8 mouse cellular contexts compared by ENCODE assay signal in the genomic region with DNA sequence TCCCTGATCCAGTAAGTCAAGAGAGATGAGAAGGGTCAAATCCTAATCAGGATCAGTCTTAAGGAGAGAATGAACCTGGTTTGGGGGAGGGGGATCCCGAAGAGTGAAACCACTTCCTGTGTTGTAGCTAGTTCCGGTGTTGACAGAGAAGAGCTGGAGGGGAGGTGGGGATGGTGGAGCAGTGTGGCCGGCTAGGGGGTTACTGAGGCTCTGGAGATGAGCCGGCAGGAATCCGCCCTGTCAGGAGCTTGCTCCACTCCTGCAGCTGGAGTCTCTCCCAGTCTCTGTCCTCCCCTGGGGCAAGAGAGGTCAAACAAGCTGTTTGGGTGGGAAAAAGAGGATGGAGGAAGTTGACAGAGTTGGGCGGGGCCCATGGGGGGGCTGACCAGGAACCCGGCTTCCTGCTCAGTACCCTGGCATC. TPM values are rescaled to one million over a fixed set of nuclear protein-coding genes. Genes with fewer than 3 reads are reported as not detected.
DNase-seq lines count a peak whose midpoint lies in the region; ATAC-seq lines count a peak whose summit lies in the region.

Gene Gpsm3, plus strand, starts transcription at position 126 of the 421 bp plus-strand sequence.

- WGBS in forebrain, embryonic 13.5 days = 48% methylated on average over 7 of the region's 7 CpGs
- WGBS in hindbrain, embryonic 10.5 days = 19% methylated on average over 7 of the region's 7 CpGs
- 31% methylated on average over 7 of the region's 7 CpGs for WGBS in midbrain, embryonic 16.5 days

- peaks cover 73% of the 10 kb centered on the region for H3K4me1 ChIP-seq in forebrain, embryonic 13.5 days
- H3K4me1 ChIP-seq in hindbrain, embryonic 10.5 days (replicated peaks) = peaks cover 96% of the 10 kb centered on the region
- H3K4me1 ChIP-seq in midbrain, embryonic 16.5 days (ENCODE audit: control insufficient read depth, insufficient read depth, low read length) = peaks cover 47% of the 10 kb centered on the region

- no peak within 1 kb of the TSS for H3K4me3 ChIP-seq in forebrain, embryonic 13.5 days
- H3K4me3 ChIP-seq in hindbrain, embryonic 10.5 days = peak within 1 kb of the TSS; percentile 87
- no peak within 1 kb of the TSS for H3K4me3 ChIP-seq in midbrain, embryonic 16.5 days (ENCODE audit: low read depth, low read length)

- ATAC-seq in forebrain, embryonic 13.5 days = no peak
- ATAC-seq in midbrain, embryonic 16.5 days = no peak

- peak within 1 kb of the TSS; percentile 97 for H3K4me2 ChIP-seq in forebrain, embryonic 13.5 days
- peak within 1 kb of the TSS; percentile 80; the same call in 1 of the 2 replicates for H3K4me2 ChIP-seq in midbrain, embryonic 16.5 days (ENCODE audit: low read length)

- H3K27ac ChIP-seq in forebrain, embryonic 13.5 days = peak within 1 kb of the TSS; percentile 99
- H3K27ac ChIP-seq in hindbrain, embryonic 10.5 days = peak within 1 kb of the TSS; percentile 99
- no peak within 1 kb of the TSS; the same call in 1 of the 2 replicates for H3K27ac ChIP-seq in midbrain, embryonic 16.5 days (ENCODE audit: low read length)

- H3K27me3 ChIP-seq in forebrain, embryonic 13.5 days = no peaks in the 10 kb centered on the region
- H3K27me3 ChIP-seq in hindbrain, embryonic 10.5 days (ENCODE audit: insufficient read depth, poor library complexity, severe bottlenecking) = no peaks in the 10 kb centered on the region
- H3K27me3 ChIP-seq in midbrain, embryonic 16.5 days (ENCODE audit: control insufficient read depth, insufficient read depth, low read depth, low read length) = no peaks in the 10 kb centered on the region

- peaks cover 8% of the 10 kb centered on the region for H3K36me3 ChIP-seq in forebrain, embryonic 13.5 days (ENCODE audit: poor library complexity, severe bottlenecking)
- peaks cover 11% of the 10 kb centered on the region for H3K36me3 ChIP-seq in hindbrain, embryonic 10.5 days
- H3K36me3 ChIP-seq in midbrain, embryonic 16.5 days (ENCODE audit: control insufficient read depth, insufficient read depth, low read length) = 0 out of 2 replicates have a peak, but pooled peaks cover 2% of the 10 kb centered on the region

- DNase-seq in spleen, adult 18-20 months = peak; percentile 63 to 76
- no peak for DNase-seq in spleen, adult 12 weeks (ENCODE audit: low spot score)
- DNase-seq in hindbrain, embryonic 10.5 days (ENCODE audit: low spot score) = no peak
- peak; percentile 39 for DNase-seq in liver
- peak; percentile 71 to 74 for DNase-seq in thymus, postnatal 10 days (ENCODE audit: low spot score in 2 of 2)
- no peak for DNase-seq in layer of hippocampus, adult 9-11 months

- no peaks in the 10 kb centered on the region for H3K9me3 ChIP-seq in forebrain, embryonic 13.5 days (replicated peaks)
- no peaks in the 10 kb centered on the region for H3K9me3 ChIP-seq in hindbrain, embryonic 10.5 days
- H3K9me3 ChIP-seq in midbrain, embryonic 16.5 days (replicated peaks; ENCODE audit: control insufficient read depth, low read length, poor library complexity, severe bottlenecking) = no peaks in the 10 kb centered on the region

- H3K9ac ChIP-seq in forebrain, embryonic 13.5 days = no peak within 1 kb of the TSS; the same call in 1 of the 2 replicates
- no peak within 1 kb of the TSS for H3K9ac ChIP-seq in midbrain, embryonic 16.5 days (ENCODE audit: low read depth, low read length)

RNA-seq across cellular contexts. Expression of gene Gpsm3, which starts in this region (rescaled TPM):
- polyA plus RNA-seq in forebrain, embryonic 13.5 days (2015; fragmentation: Nextera tagmentation; extraction: Ambion mirVana) = 2.4 and 3.0 TPM in 2 replicates
- polyA plus RNA-seq in hindbrain, embryonic 10.5 days (2016; fragmentation: Nextera tagmentation; extraction: Ambion mirVana) = 8.1 and 8.4 TPM in 2 replicates
- 3.9 and 4.3 TPM in 2 replicates for polyA plus RNA-seq in midbrain, embryonic 16.5 days (2015; fragmentation: Nextera tagmentation; extraction: Ambion mirVana)

Comparison
In these comparisons a context has a peak if more than half of its experiments do, and no peak if none do; other contexts are left out.
1. DNase-seq: peak in spleen, adult 18-20 months (2 of 2), liver (single experiment) and thymus, postnatal 10 days (2 of 2); none in spleen, adult 12 weeks (single experiment), hindbrain, embryonic 10.5 days (single experiment) and layer of hippocampus, adult 9-11 months (single experiment).